Mouse (Mus musculus) thymus, adult 2 months (tissue): ENCODE measurements at regions not wholly inside any gene's neighbourhood (a gene's known extent, or its start where the extent isn't known, plus 50 kb on each side); places are given as distances from the start of the nearest gene placed in this dataset.
"Not testable (repeated sequence)": the region's sequence is repeated elsewhere in the genome, so short reads cannot be mapped to it uniquely, and the experiment has no call there.

Source experiments
- CTCF ChIP-seq: fragments of 200-500 bp; IDR thresholded peaks from 2 replicates; pipeline ENCODE4 v1.5.1; 2012; ENCODE audit warnings: mild to moderate bottlenecking, control low read depth, low read length, moderate library complexity, borderline replicate concordance; ENCODE audit not compliant: control insufficient read depth, poor library complexity, insufficient read depth; ENCODE audit errors: extremely low read depth
- POLR2A ChIP-seq: fragments of 200-500 bp; IDR thresholded peaks from 2 replicates; pipeline ENCODE4 v1.6.1; 2012; ENCODE audit warnings: mild to moderate bottlenecking, low read length, control low read depth, moderate library complexity; ENCODE audit not compliant: control insufficient read depth, poor library complexity, insufficient read depth; ENCODE audit errors: extremely low read depth

- TF ChIP-seq POLR2A, CTCF: not testable (repeated sequence)
Measured at GRCm38 (mm10) chr12:114909799-114910198, 1137.7 kb upstream of the Zfp386 start.
